Mouse (Mus musculus): ENCODE measurements around the gene Tpst2. TPM values are rescaled to one million over a fixed set of nuclear protein-coding genes. Genes with fewer than 3 reads are reported as not detected.

Tpst2 gene
- polyA plus RNA-seq, 1 experiment from 2014 or later, result 32.3 TPM

GRCm38 (mm10) chr5:112247399-112247798 lies 29.1 kb upstream of the Tpst2 start:
- H3K9me3 ChIP-seq (ENCODE audit: control insufficient read depth, low read length), result no peaks in the 10 kb centered on the region
- H3K9ac ChIP-seq (ENCODE audit: low read depth, low read length), result no peak overlapping the region
- no peaks in the 10 kb centered on the region for H3K36me3 ChIP-seq (ENCODE audit: control insufficient read depth, insufficient read depth, low read length)
- H3K4me2 ChIP-seq (replicated peaks; ENCODE audit: low read depth, low read length), result no peak overlapping the region
- H3K4me3 ChIP-seq (ENCODE audit: low read depth, low read length), result no peak overlapping the region
- ATAC-seq (ENCODE audit: low FRiP score), result no peak
- 42% methylated on average over 8 of the region's 8 CpGs for WGBS
- H3K27ac ChIP-seq (ENCODE audit: low read depth, low read length), result no peak overlapping the region
- H3K4me1 ChIP-seq (replicated peaks; ENCODE audit: control insufficient read depth, insufficient read depth, low read length), result no peaks in the 10 kb centered on the region
- DNase-seq (ENCODE audit: low spot score), result no peak
- H3K27me3 ChIP-seq (ENCODE audit: control insufficient read depth, insufficient read depth, low read length), result no peaks in the 10 kb centered on the region; the same call in 1 of the 2 replicates

GRCm38 (mm10) chr5:112249106-112249505 lies 27.4 kb upstream of the Tpst2 start:
- Histone ChIP-seq H3K4me2 (replicated peaks; ENCODE audit: low read depth, low read length) (no peak overlapping the region), H3K4me3 (ENCODE audit: low read depth, low read length) (no peak overlapping the region), H3K4me1 (replicated peaks; ENCODE audit: control insufficient read depth, insufficient read depth, low read length) (no peaks in the 10 kb centered on the region; the same call in 1 of the 2 replicates), H3K27me3 (ENCODE audit: control insufficient read depth, insufficient read depth, low read length) (no peaks in the 10 kb centered on the region; the same call in 1 of the 2 replicates), H3K9ac (ENCODE audit: low read depth, low read length) (no peak overlapping the region), H3K36me3 (ENCODE audit: control insufficient read depth, insufficient read depth, low read length) (no peaks in the 10 kb centered on the region), H3K9me3 (ENCODE audit: control insufficient read depth, low read length) (no peaks in the 10 kb centered on the region), H3K27ac (ENCODE audit: low read depth, low read length) (no peak overlapping the region)
- WGBS, result 84% methylated on average over 11 of the region's 11 CpGs
- DNase-seq (ENCODE audit: low spot score), result no peak
- no peak for ATAC-seq (ENCODE audit: low FRiP score)

- Histone ChIP-seq H3K4me1 (replicated peaks; ENCODE audit: control insufficient read depth, insufficient read depth, low read length) (no peaks in the 10 kb centered on the region; the same call in 1 of the 2 replicates), H3K36me3 (ENCODE audit: control insufficient read depth, insufficient read depth, low read length) (no peaks in the 10 kb centered on the region), H3K4me3 (ENCODE audit: low read depth, low read length) (no peak within 1 kb of the TSS), H3K4me2 (replicated peaks; ENCODE audit: low read depth, low read length) (no peak within 1 kb of the TSS), H3K27ac (ENCODE audit: low read depth, low read length) (no peak within 1 kb of the TSS), H3K27me3 (ENCODE audit: control insufficient read depth, insufficient read depth, low read length) (no peaks in the 10 kb centered on the region), H3K9me3 (ENCODE audit: control insufficient read depth, low read length) (no peaks in the 10 kb centered on the region), H3K9ac (ENCODE audit: low read depth, low read length) (no peak within 1 kb of the TSS)
- DNase-seq (ENCODE audit: low spot score), result no peak
- 82% methylated on average over 2 of the region's 2 CpGs for WGBS
- no peak for ATAC-seq (ENCODE audit: low FRiP score)
Measured at GRCm38 (mm10) chr5:112252400-112252799, 24.1 kb upstream of the Tpst2 start, which contains the start of gene Cryba4. TSS of gene Cryba4 (minus strand) at chr5:112252518.

GRCm38 (mm10) chr5:112253169-112253568 lies 23.3 kb upstream of the Tpst2 start:
- ATAC-seq (ENCODE audit: low FRiP score), result no peak
- H3K9me3 ChIP-seq (ENCODE audit: control insufficient read depth, low read length), result no peaks in the 10 kb centered on the region
- WGBS, result 38% methylated on average over 8 of the region's 8 CpGs
- no peak for DNase-seq (ENCODE audit: low spot score)
- no peaks in the 10 kb centered on the region for H3K27me3 ChIP-seq (ENCODE audit: control insufficient read depth, insufficient read depth, low read length)
- no peaks in the 10 kb centered on the region; the same call in 1 of the 2 replicates for H3K4me1 ChIP-seq (replicated peaks; ENCODE audit: control insufficient read depth, insufficient read depth, low read length)
- H3K36me3 ChIP-seq (ENCODE audit: control insufficient read depth, insufficient read depth, low read length), result no peaks in the 10 kb centered on the region
- H3K4me3 ChIP-seq (ENCODE audit: low read depth, low read length), result no peak overlapping the region
- H3K27ac ChIP-seq (ENCODE audit: low read depth, low read length), result no peak overlapping the region
- no peak overlapping the region for H3K4me2 ChIP-seq (replicated peaks; ENCODE audit: low read depth, low read length)
- no peak overlapping the region for H3K9ac ChIP-seq (ENCODE audit: low read depth, low read length)

- H3K27ac ChIP-seq (ENCODE audit: low read depth, low read length), result no peak overlapping the region
- WGBS, result 75% methylated on average over 7 of the region's 7 CpGs
- no peak overlapping the region for H3K4me2 ChIP-seq (replicated peaks; ENCODE audit: low read depth, low read length)
- no peaks in the 10 kb centered on the region for H3K27me3 ChIP-seq (ENCODE audit: control insufficient read depth, insufficient read depth, low read length)
- no peaks in the 10 kb centered on the region for H3K9me3 ChIP-seq (ENCODE audit: control insufficient read depth, low read length)
- no peak for DNase-seq (ENCODE audit: low spot score)
- no peak for ATAC-seq (ENCODE audit: low FRiP score)
- no peak overlapping the region for H3K4me3 ChIP-seq (ENCODE audit: low read depth, low read length)
- H3K9ac ChIP-seq (ENCODE audit: low read depth, low read length), result no peak overlapping the region
- no peaks in the 10 kb centered on the region; the same call in 1 of the 2 replicates for H3K4me1 ChIP-seq (replicated peaks; ENCODE audit: control insufficient read depth, insufficient read depth, low read length)
- no peaks in the 10 kb centered on the region for H3K36me3 ChIP-seq (ENCODE audit: control insufficient read depth, insufficient read depth, low read length)
Measured at GRCm38 (mm10) chr5:112254282-112254806, 22.1 kb upstream of the Tpst2 start.

GRCm38 (mm10) chr5:112255426-112255825 lies 21.1 kb upstream of the Tpst2 start, which contains the start of gene Crybb1:
TSS of gene Crybb1 (plus strand) at chr5:112255815.
- Histone ChIP-seq H3K9me3 (ENCODE audit: control insufficient read depth, low read length) (no peaks in the 10 kb centered on the region), H3K4me3 (ENCODE audit: low read depth, low read length) (no peak within 1 kb of the TSS), H3K9ac (ENCODE audit: low read depth, low read length) (no peak within 1 kb of the TSS), H3K27me3 (ENCODE audit: control insufficient read depth, insufficient read depth, low read length) (no peaks in the 10 kb centered on the region), H3K4me2 (replicated peaks; ENCODE audit: low read depth, low read length) (no peak within 1 kb of the TSS), H3K36me3 (ENCODE audit: control insufficient read depth, insufficient read depth, low read length) (no peaks in the 10 kb centered on the region), H3K27ac (ENCODE audit: low read depth, low read length) (no peak within 1 kb of the TSS), H3K4me1 (replicated peaks; ENCODE audit: control insufficient read depth, insufficient read depth, low read length) (no peaks in the 10 kb centered on the region; the same call in 1 of the 2 replicates)
- WGBS, result 60% methylated on average over 3 of the region's 3 CpGs
- ATAC-seq (ENCODE audit: low FRiP score) (no peak), DNase-seq (ENCODE audit: low spot score) (no peak)

GRCm38 (mm10) chr5:112256457-112256856 lies 20.0 kb upstream of the Tpst2 start:
- Histone ChIP-seq H3K4me3 (ENCODE audit: low read depth, low read length) (no peak overlapping the region), H3K27ac (ENCODE audit: low read depth, low read length) (no peak overlapping the region), H3K9me3 (ENCODE audit: control insufficient read depth, low read length) (no peaks in the 10 kb centered on the region), H3K36me3 (ENCODE audit: control insufficient read depth, insufficient read depth, low read length) (no peaks in the 10 kb centered on the region), H3K4me2 (replicated peaks; ENCODE audit: low read depth, low read length) (no peak overlapping the region), H3K4me1 (replicated peaks; ENCODE audit: control insufficient read depth, insufficient read depth, low read length) (no peaks in the 10 kb centered on the region; the same call in 1 of the 2 replicates), H3K27me3 (ENCODE audit: control insufficient read depth, insufficient read depth, low read length) (no peaks in the 10 kb centered on the region), H3K9ac (ENCODE audit: low read depth, low read length) (no peak overlapping the region)
- 82% methylated on average over 9 of the region's 9 CpGs for WGBS
- DNase-seq (ENCODE audit: low spot score) (no peak), ATAC-seq (ENCODE audit: low FRiP score) (no peak)

- no peaks in the 10 kb centered on the region for H3K27me3 ChIP-seq (ENCODE audit: control insufficient read depth, insufficient read depth, low read length)
- no peaks in the 10 kb centered on the region for H3K36me3 ChIP-seq (ENCODE audit: control insufficient read depth, insufficient read depth, low read length)
- no peaks in the 10 kb centered on the region for H3K9me3 ChIP-seq (ENCODE audit: control insufficient read depth, low read length)
- H3K4me3 ChIP-seq (ENCODE audit: low read depth, low read length), result no peak overlapping the region
- 84% methylated on average over 3 of the region's 3 CpGs for WGBS
- no peaks in the 10 kb centered on the region; the same call in 1 of the 2 replicates for H3K4me1 ChIP-seq (replicated peaks; ENCODE audit: control insufficient read depth, insufficient read depth, low read length)
- DNase-seq (ENCODE audit: low spot score), result no peak
- H3K27ac ChIP-seq (ENCODE audit: low read depth, low read length), result no peak overlapping the region
- H3K4me2 ChIP-seq (replicated peaks; ENCODE audit: low read depth, low read length), result no peak overlapping the region
- ATAC-seq (ENCODE audit: low FRiP score), result no peak
- H3K9ac ChIP-seq (ENCODE audit: low read depth, low read length), result no peak overlapping the region
Measured at GRCm38 (mm10) chr5:112257896-112258295, 18.6 kb upstream of the Tpst2 start.

- no peak overlapping the region for H3K4me3 ChIP-seq (ENCODE audit: low read depth, low read length)
- no peaks in the 10 kb centered on the region for H3K9me3 ChIP-seq (ENCODE audit: control insufficient read depth, low read length)
- DNase-seq (ENCODE audit: low spot score), result no peak
- H3K27me3 ChIP-seq (ENCODE audit: control insufficient read depth, insufficient read depth, low read length), result no peaks in the 10 kb centered on the region
- no peaks in the 10 kb centered on the region for H3K36me3 ChIP-seq (ENCODE audit: control insufficient read depth, insufficient read depth, low read length)
- H3K4me2 ChIP-seq (replicated peaks; ENCODE audit: low read depth, low read length), result no peak overlapping the region
- 89% methylated on average over 16 of the region's 16 CpGs for WGBS
- H3K9ac ChIP-seq (ENCODE audit: low read depth, low read length), result no peak overlapping the region
- H3K27ac ChIP-seq (ENCODE audit: low read depth, low read length), result no peak overlapping the region
- ATAC-seq (ENCODE audit: low FRiP score), result no peak
- H3K4me1 ChIP-seq (replicated peaks; ENCODE audit: control insufficient read depth, insufficient read depth, low read length), result no peaks in the 10 kb centered on the region
Measured at GRCm38 (mm10) chr5:112259862-112260650, 16.4 kb upstream of the Tpst2 start.
